Mouse (Mus musculus) thymus, postnatal 36 days (tissue): Measurements from ENCODE around the gene Gm4707.
"Not testable (repeated sequence)": the region's sequence is repeated elsewhere in the genome, so short reads cannot be mapped to it uniquely, and the experiment has no call there.

ENCODE experiments used
- DNase-seq, 2 experiments: peaks; one replicate each; pipeline ENCODE4 v3.0.0; 2022; ENCODE audit warnings: mixed read lengths in 2 of 2

Gm4707 gene

GRCm38 (mm10) chr17:71459818-71460217, at the start of gene Gm4707:
TSS of gene Gm4707 (minus strand) at chr17:71459918.
- DNase-seq: no peak

GRCm38 (mm10) chr17:71506832-71507231, 47.1 kb upstream of the Gm4707 start:
- DNase-seq: no peak

- no peak for DNase-seq
Measured at GRCm38 (mm10) chr17:71495784-71496183, 36.1 kb upstream of the Gm4707 start.

GRCm38 (mm10) chr17:71491332-71491686, 31.6 kb upstream of the Gm4707 start:
- no peak for DNase-seq

- peak; percentile 34 to 38 for DNase-seq
Measured at GRCm38 (mm10) chr17:71490666-71491331, 31.1 kb upstream of the Gm4707 start.

- no peak for DNase-seq
Measured at GRCm38 (mm10) chr17:71489703-71490461, 30.2 kb upstream of the Gm4707 start.

- peak; percentile 43 to 67 for DNase-seq
Measured at GRCm38 (mm10) chr17:71486231-71486851, 26.6 kb upstream of the Gm4707 start.

- DNase-seq: peak; percentile 47 to 58
Measured at GRCm38 (mm10) chr17:71485791-71486230, 26.1 kb upstream of the Gm4707 start.

GRCm38 (mm10) chr17:71484711-71485110, 25.0 kb upstream of the Gm4707 start:
- no peak for DNase-seq

- DNase-seq: no peak
Measured at GRCm38 (mm10) chr17:71483418-71484060, 23.8 kb upstream of the Gm4707 start.

GRCm38 (mm10) chr17:71479381-71479901, 19.7 kb upstream of the Gm4707 start:
- peak; percentile 29 to 59 for DNase-seq

GRCm38 (mm10) chr17:71477481-71477880, 17.8 kb upstream of the Gm4707 start:
- no peak for DNase-seq

- DNase-seq: no peak
Measured at GRCm38 (mm10) chr17:71476346-71477020, 16.8 kb upstream of the Gm4707 start.

- peak; percentile 72 to 79 for DNase-seq
Measured at GRCm38 (mm10) chr17:71475705-71476089, 16.0 kb upstream of the Gm4707 start.

- peak; percentile 91 to 95 for DNase-seq
Measured at GRCm38 (mm10) chr17:71474762-71475704, 15.3 kb upstream of the Gm4707 start, which contains the start of gene Smchd1. TSS of gene Smchd1 (minus strand) at chr17:71475343.

GRCm38 (mm10) chr17:71474128-71474527, 14.4 kb upstream of the Gm4707 start:
- DNase-seq: no peak

- no peak for DNase-seq
Measured at GRCm38 (mm10) chr17:71471261-71471660, 11.5 kb upstream of the Gm4707 start.

- DNase-seq: no peak
Measured at GRCm38 (mm10) chr17:71460312-71460711, 594 bp upstream of the Gm4707 start.

GRCm38 (mm10) chr17:71457361-71457760, 2.4 kb downstream of the Gm4707 start:
- DNase-seq: not testable (repeated sequence)

GRCm38 (mm10) chr17:71445191-71445590, 14.5 kb downstream of the Gm4707 start:
- no peak for DNase-seq

GRCm38 (mm10) chr17:71444718-71445117, 15.0 kb downstream of the Gm4707 start:
- no peak for DNase-seq
